Mouse (Mus musculus) cerebellum, adult 11 months (tissue): ENCODE measurements around the gene Zfp420.
"Not testable (repeated sequence)": the region's sequence is repeated elsewhere in the genome, so short reads cannot be mapped to it uniquely, and the experiment has no call there.

Experiments
- DNase-seq: peaks from one replicate; pipeline ENCODE4 v3.0.0; 2022

The Zfp420 gene

GRCm38 (mm10) chr7:29859532-29860517 is at the start of gene Zfp420:
TSS of gene Zfp420 (plus strand) at chr7:29859979.
- DNase-seq, result peak; percentile 92

DNA sequence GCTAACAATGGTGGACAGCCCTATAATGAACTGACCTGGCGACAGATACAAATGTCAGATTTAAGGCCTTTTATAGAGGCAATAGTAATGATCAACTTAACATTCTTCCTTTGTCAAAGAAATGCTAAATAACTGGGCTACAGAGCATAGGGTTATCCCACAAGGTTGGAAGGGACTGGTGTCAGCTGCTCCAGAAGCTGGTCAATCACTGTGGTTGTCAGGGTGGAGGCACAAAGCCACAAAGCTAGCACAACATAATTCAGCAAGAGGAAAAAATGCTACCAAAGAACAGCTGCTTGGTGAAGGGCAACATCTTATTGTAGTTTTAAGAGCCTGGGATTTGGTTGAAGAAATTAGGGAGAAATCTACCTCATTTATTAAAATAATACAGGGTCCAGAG is 47.5 kb upstream of the Zfp420 start:
- DNase-seq, result no peak

DNA sequence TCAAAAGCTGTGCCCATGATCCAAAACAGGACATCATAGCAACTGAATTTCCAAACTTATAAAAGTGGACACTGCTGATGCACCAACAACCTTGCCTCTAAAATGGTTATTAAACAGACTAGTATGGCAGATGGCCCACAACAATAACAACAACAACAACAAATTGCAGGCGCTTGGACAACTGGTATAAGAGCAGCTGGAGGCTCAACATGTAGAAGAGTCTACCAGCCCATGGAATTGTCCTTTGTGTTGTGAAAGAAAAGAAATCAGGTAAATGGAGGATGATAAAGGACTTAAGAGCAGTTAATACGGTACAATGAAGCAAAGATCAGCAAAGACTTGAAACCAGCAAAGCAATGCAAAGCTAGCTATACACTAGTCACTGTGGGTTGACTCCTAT is 45.4 kb upstream of the Zfp420 start:
- DNase-seq, result no peak

GRCm38 (mm10) chr7:29815061-29815784 is 44.6 kb upstream of the Zfp420 start:
- DNase-seq, result no peak

GRCm38 (mm10) chr7:29815910-29816429 is 43.8 kb upstream of the Zfp420 start, which contains the start of gene Zfp790:
TSS of gene Zfp790 (plus strand) at chr7:29816114.
- peak; percentile 78 for DNase-seq

GRCm38 (mm10) chr7:29818619-29819254 is 41.0 kb upstream of the Zfp420 start:
- peak; percentile 58 for DNase-seq

- no peak for DNase-seq
Measured at GRCm38 (mm10) chr7:29828001-29828400, 31.8 kb upstream of the Zfp420 start.

- no peak for DNase-seq
Measured at GRCm38 (mm10) chr7:29829804-29830203, 30.0 kb upstream of the Zfp420 start.

DNA sequence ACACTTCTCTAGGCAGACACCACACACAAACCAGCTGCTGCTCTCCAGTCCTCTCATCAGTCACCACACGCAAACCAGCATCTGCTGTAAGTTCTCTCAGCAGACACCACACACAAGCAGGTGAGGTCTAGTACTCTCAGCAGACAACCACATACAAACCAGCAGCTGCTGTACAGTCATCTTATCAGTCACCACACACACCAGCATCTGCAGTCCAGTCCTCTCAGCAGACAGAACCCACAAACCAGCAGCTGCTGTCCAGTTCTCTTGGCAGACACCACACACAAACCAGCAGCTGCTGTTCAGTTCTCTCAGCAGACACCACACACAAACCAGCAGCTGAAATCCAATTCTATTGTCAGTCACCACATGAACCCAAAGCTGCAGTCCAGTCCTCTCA is 23.0 kb upstream of the Zfp420 start:
- DNase-seq, result no peak

GRCm38 (mm10) chr7:29839256-29839655 is 20.5 kb upstream of the Zfp420 start:
- DNase-seq, result no peak

DNA sequence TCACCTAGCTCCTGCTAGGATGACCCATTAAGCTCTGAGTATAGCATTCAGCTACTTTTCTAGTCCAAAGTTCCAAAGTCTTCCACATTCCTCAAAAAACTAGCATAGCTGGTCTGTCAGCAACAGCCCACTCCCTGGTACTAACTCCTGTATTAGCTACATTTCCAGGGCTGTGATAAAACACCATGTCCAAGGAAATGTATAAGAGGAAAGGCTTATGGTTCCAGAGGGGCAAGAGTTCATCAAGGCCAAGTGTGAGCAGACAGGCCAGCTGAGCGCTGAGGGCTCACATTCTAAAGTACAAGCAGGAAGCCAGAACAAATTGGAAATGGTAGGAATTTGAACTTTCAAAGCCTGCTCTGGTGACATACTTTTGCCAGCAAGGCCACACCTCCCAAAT is 17.7 kb upstream of the Zfp420 start:
- no peak for DNase-seq

DNA sequence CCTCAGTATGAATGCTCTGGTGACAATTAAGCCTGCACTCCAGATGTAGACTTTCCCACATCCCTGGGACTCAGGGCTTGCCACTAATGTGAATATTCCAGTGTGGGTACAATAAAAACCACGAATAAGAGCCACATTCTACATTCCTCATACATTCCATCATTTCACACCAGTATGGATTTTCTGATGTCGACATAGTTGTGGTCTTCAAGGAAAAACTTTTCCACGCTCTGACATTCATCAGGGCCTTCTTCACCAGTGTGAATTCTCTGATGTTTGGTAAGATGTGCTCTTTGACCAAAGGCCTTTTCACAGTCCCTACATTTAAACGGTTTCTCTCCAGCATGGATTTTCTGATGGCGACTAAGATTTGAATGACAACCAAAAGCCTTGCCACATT is 15.2 kb upstream of the Zfp420 start:
- DNase-seq, result no peak

- no peak for DNase-seq
Measured at GRCm38 (mm10) chr7:29852831-29853218, 7.0 kb upstream of the Zfp420 start.

- DNase-seq, result peak; percentile 79
Measured at GRCm38 (mm10) chr7:29853219-29853842, 6.4 kb upstream of the Zfp420 start, which contains the start of gene Zfp940. TSS of gene Zfp940 (minus strand) at chr7:29853669.

DNA sequence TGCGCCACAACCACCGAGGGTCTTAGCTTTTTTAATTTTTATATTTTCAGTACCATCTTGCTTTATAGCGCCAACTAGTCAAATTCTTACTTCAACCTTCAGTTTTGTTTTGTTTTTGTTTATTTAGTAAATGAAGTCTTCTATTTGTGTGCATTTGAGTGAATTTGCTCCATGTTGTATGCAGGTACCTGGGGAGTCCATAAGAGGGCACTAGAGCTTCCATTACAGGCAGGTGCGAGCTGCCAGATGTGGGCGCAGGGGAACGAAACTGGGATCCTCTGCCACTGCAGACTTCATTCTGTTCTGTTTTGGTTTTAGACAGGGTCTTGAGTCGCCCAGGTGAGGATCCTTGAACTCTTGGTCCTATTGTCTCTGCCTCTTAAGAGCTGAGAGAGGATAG is 1.9 kb downstream of the Zfp420 start:
- DNase-seq, result no peak

DNA sequence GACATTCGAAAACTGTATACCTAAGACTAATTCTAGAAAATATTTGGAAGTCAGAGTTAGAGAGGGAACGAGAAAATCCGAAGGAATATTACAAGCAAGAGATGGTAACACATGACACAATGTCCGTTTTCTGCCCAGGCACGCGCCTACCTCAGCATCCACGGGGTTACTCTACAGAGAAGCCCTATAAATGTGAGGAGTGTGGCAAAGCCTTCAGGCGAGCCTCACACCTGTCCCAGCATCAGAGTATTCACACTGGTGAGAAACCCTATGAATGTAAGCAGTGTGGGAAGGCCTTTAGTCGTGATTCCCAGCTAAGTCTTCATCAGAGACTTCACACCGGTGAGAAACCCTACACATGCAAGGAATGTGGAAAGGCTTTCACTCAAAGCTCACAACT is 14.5 kb downstream of the Zfp420 start:
- no peak for DNase-seq

- not testable (repeated sequence) for DNase-seq
Measured at GRCm38 (mm10) chr7:29877561-29877960, 17.8 kb downstream of the Zfp420 start.

- no peak for DNase-seq
Measured at GRCm38 (mm10) chr7:29880056-29880455, 20.3 kb downstream of the Zfp420 start.

GRCm38 (mm10) chr7:29880916-29881315 is 21.1 kb downstream of the Zfp420 start:
- DNase-seq, result no peak

DNA sequence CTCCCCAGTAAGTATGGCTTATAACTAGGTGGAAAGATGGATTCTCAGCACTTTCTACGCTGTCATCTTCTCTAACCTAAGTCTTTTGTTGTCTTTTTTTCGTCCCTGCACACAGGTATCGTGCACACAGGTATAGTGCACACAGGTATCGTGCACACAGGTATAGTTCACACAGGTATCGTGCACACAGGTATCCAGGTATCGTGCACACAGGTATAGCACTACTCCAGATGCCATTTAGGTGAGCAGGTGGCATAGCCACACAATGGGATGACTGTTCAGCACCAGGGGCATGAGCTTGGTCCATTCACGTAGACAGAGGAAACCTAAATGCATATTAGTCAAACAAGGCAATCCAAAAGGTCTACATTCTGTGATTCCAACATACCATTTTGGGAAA is 30.7 kb downstream of the Zfp420 start:
- no peak for DNase-seq

DNA sequence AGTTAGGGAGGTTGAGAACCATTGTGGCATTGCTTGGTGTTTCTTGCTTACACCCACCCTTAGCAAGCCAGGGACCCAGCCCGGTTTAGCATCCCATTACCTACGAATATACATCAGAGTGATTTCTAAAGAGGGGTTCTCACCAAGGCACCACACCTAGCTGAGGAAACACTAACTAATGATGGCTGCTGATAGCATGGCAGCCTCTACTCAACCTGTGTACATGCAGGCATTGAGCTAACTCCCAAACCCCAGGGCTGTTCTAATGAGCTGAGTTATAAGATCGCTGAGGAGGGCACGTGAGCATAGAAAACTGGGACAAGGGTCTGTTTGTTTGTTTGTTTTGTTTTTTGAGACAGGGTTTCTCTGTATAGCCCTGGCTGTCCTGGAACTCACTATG is 33.0 kb downstream of the Zfp420 start:
- DNase-seq, result no peak

DNA sequence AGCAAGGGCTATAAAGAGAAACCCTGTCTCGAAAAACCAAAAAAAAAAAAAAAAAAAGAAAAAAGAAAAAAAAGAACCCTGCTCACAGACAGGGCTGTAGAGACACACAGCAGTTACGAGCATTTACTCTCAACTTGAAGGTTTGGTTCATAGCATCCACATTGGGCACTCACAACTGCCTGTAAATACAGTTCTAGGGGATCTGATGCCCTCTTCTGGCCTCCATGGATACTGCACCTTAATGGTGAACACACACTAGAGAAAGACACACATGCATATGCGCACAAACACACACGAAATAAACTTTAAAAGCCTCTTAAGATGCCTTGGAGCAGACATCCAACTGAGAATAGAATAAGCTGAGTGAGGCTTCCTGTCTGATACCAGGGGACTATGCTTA is 38.6 kb downstream of the Zfp420 start:
- DNase-seq, result no peak

DNA sequence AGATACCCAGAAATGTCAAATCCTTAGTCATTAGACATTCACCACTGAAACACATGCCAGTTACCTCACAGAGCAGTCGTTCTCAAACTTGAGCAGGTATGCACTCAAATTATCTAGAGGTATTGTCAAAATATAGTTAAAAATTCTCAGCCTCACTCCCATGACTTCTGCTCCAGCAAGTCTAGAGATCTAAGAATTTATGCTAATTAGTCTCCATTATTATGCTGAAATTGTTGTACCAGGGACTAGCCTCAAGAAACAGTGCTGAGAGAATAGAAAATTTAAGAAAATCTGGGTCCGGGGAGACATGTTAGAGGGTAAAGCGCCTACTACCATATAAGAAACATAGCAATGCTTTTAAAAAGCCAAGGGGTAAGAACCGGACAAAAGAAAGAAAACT is 44.3 kb downstream of the Zfp420 start:
- DNase-seq, result no peak
